Mouse (Mus musculus): ENCODE measurements around the gene Fxr1. TPM values are rescaled to one million over a fixed set of nuclear protein-coding genes. Genes with fewer than 3 reads are reported as not detected.

Gene Fxr1
- polyA plus RNA-seq, 1 experiment = 3.0 TPM

GRCm38 (mm10) chr3:34020382-34021258 is 877 bp downstream of the Fxr1 start:
- peaks cover 3% of the 10 kb centered on the region; the same call in 1 of the 2 replicates for H3K4me1 ChIP-seq (ENCODE audit: control insufficient read depth, insufficient read depth, insufficient read length, low read length)

GRCm38 (mm10) chr3:34021259-34021828 is 1.6 kb downstream of the Fxr1 start:
- H3K27me3 ChIP-seq (ENCODE audit: control insufficient read depth, insufficient read depth, low read length) = no peaks in the 10 kb centered on the region
- no peak overlapping the region for H3K4me3 ChIP-seq (ENCODE audit: low read depth, low read length)
- TF ChIP-seq POLR2A (IDR thresholded peaks at IDR 0.05; ENCODE audit: low read depth, low read length) (no peak), CTCF (IDR thresholded peaks at IDR 0.05; ENCODE audit: extremely low read depth, insufficient read length, insufficient replicate concordance, low read depth, low read length) (no peak)
- H3K27ac ChIP-seq (ENCODE audit: insufficient read depth, low read depth, low read length) = no peak overlapping the region
- 30% methylated on average over 4 of the region's 4 CpGs for WGBS
- H3K36me3 ChIP-seq (ENCODE audit: control insufficient read depth, insufficient read depth, low read length) = no peaks in the 10 kb centered on the region
- peaks cover 3% of the 10 kb centered on the region; the same call in 1 of the 2 replicates for H3K4me1 ChIP-seq (ENCODE audit: control insufficient read depth, insufficient read depth, insufficient read length, low read length)

More at GRCm38 (mm10) chr3:34020382-34021258, 877 bp downstream of the Fxr1 start:
- no peaks in the 10 kb centered on the region for H3K36me3 ChIP-seq (ENCODE audit: control insufficient read depth, insufficient read depth, low read length)
- TF ChIP-seq CTCF (IDR thresholded peaks at IDR 0.05; ENCODE audit: extremely low read depth, insufficient read length, insufficient replicate concordance, low read depth, low read length) (no peak), POLR2A (IDR thresholded peaks at IDR 0.05; ENCODE audit: low read depth, low read length) (no peak)
- H3K27ac ChIP-seq (ENCODE audit: insufficient read depth, low read depth, low read length) = no peak overlapping the region
- H3K4me3 ChIP-seq (ENCODE audit: low read depth, low read length) = peak overlapping the region; percentile 96
- under 1% methylated on average over 70 of the region's 70 CpGs for WGBS
- H3K27me3 ChIP-seq (ENCODE audit: control insufficient read depth, insufficient read depth, low read length) = no peaks in the 10 kb centered on the region

- no peaks in the 10 kb centered on the region for H3K36me3 ChIP-seq (ENCODE audit: control insufficient read depth, insufficient read depth, low read length)
- no peaks in the 10 kb centered on the region for H3K27me3 ChIP-seq (ENCODE audit: control insufficient read depth, insufficient read depth, low read length)
- H3K27ac ChIP-seq (ENCODE audit: insufficient read depth, low read depth, low read length) = no peak overlapping the region
- TF ChIP-seq POLR2A (IDR thresholded peaks at IDR 0.05; ENCODE audit: low read depth, low read length) (no peak), CTCF (IDR thresholded peaks at IDR 0.05; ENCODE audit: extremely low read depth, insufficient read length, insufficient replicate concordance, low read depth, low read length) (no peak)
- H3K4me3 ChIP-seq (ENCODE audit: low read depth, low read length) = no peak overlapping the region
- H3K4me1 ChIP-seq (ENCODE audit: control insufficient read depth, insufficient read depth, insufficient read length, low read length) = 0 out of 2 replicates have a peak, but pooled peaks cover 3% of the 10 kb centered on the region
Observed at GRCm38 (mm10) chr3:34028935-34029334, 9.2 kb downstream of the Fxr1 start.

GRCm38 (mm10) chr3:34030601-34031000 is 10.9 kb downstream of the Fxr1 start:
- Histone ChIP-seq H3K36me3 (ENCODE audit: control insufficient read depth, insufficient read depth, low read length) (no peaks in the 10 kb centered on the region), H3K4me3 (ENCODE audit: low read depth, low read length) (no peak overlapping the region), H3K27me3 (ENCODE audit: control insufficient read depth, insufficient read depth, low read length) (no peaks in the 10 kb centered on the region), H3K4me1 (ENCODE audit: control insufficient read depth, insufficient read depth, insufficient read length, low read length) (0 out of 2 replicates have a peak, but pooled peaks cover 3% of the 10 kb centered on the region), H3K27ac (ENCODE audit: insufficient read depth, low read depth, low read length) (no peak overlapping the region)
- WGBS = 51% methylated on average over 3 of the region's 3 CpGs
- TF ChIP-seq CTCF (IDR thresholded peaks at IDR 0.05; ENCODE audit: extremely low read depth, insufficient read length, insufficient replicate concordance, low read depth, low read length) (no peak), POLR2A (IDR thresholded peaks at IDR 0.05; ENCODE audit: low read depth, low read length) (no peak)

- 31% methylated on average over 3 of the region's 3 CpGs for WGBS
- Histone ChIP-seq H3K36me3 (ENCODE audit: control insufficient read depth, insufficient read depth, low read length) (no peaks in the 10 kb centered on the region), H3K27me3 (ENCODE audit: control insufficient read depth, insufficient read depth, low read length) (no peaks in the 10 kb centered on the region), H3K4me3 (ENCODE audit: low read depth, low read length) (no peak overlapping the region), H3K4me1 (ENCODE audit: control insufficient read depth, insufficient read depth, insufficient read length, low read length) (0 out of 2 replicates have a peak, but pooled peaks cover 3% of the 10 kb centered on the region), H3K27ac (ENCODE audit: insufficient read depth, low read depth, low read length) (no peak overlapping the region)
- no peak for TF ChIP-seq CTCF (IDR thresholded peaks at IDR 0.05; ENCODE audit: extremely low read depth, insufficient read length, insufficient replicate concordance, low read depth, low read length)
- TF ChIP-seq POLR2A (IDR thresholded peaks at IDR 0.05; ENCODE audit: low read depth, low read length) = no peak
Observed at GRCm38 (mm10) chr3:34033720-34034364, 14.1 kb downstream of the Fxr1 start.

GRCm38 (mm10) chr3:34034803-34035202 is 15.1 kb downstream of the Fxr1 start:
- H3K4me1 ChIP-seq (ENCODE audit: control insufficient read depth, insufficient read depth, insufficient read length, low read length) = 0 out of 2 replicates have a peak, but pooled peaks cover 3% of the 10 kb centered on the region
- TF ChIP-seq CTCF (IDR thresholded peaks at IDR 0.05; ENCODE audit: extremely low read depth, insufficient read length, insufficient replicate concordance, low read depth, low read length) = no peak
- TF ChIP-seq POLR2A (IDR thresholded peaks at IDR 0.05; ENCODE audit: low read depth, low read length) = no peak
- no peak overlapping the region for H3K27ac ChIP-seq (ENCODE audit: insufficient read depth, low read depth, low read length)
- WGBS = 41% methylated on average over 1 of the region's 1 CpGs
- no peak overlapping the region for H3K4me3 ChIP-seq (ENCODE audit: low read depth, low read length)
- no peaks in the 10 kb centered on the region for H3K27me3 ChIP-seq (ENCODE audit: control insufficient read depth, insufficient read depth, low read length)
- no peaks in the 10 kb centered on the region for H3K36me3 ChIP-seq (ENCODE audit: control insufficient read depth, insufficient read depth, low read length)
